Mouse (Mus musculus): ENCODE results near the gene Sash1.

Sash1 gene

DNA sequence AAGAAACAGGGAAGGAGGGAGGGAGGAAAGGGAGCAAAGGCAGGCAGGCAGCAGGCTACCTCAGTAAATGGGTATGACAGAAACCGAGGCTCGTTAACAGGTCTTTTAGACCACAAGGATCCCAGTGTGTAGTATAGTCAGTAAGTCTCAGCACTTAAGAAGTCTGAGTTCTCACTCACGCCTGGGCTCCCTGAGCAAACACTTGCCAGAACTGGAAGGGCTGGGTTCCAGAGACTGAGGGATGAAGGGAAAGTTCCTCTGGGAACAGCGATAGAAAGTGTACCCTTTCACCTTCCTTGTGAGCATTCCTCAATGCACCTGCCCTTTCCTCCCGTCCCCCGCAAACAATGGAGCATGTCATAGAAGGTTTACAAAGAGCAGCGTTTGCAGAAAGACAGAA is 16.5 kb upstream of the Sash1 start:
- DNase-seq (ENCODE audit: low read depth in 2 of 2, low spot score in 2 of 2) = no peak

DNA sequence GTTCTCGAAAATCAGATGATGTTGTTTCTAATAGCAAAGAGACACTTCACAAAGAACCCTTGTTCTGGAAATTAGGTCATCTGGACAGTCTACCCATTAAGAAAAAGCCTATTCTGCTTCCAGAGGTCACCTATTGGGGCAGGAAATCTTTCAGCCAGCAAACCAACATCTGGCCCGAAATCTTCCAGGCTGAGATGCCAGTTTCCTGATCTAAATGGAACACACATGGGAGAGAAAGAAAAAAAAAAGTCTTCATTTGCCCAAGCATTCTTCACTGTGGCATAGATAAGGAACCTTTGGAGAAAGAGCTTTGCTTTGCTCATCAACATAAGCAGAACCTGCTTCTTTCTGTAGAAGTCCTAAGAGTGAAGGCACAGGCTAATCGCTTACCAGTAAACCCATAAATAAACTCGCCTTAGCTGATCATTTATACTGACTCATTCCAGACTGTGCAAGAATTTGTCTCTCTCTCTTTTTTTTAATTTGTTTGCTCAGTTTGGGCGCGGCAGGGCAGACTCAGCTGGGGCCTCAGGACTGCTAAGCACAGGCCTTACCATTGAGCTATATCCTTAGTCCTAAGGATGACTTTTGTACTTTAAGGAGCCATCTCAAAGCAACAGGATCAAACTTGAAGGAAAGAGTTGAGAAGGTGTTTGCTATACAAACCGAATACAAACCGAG is 13.1 kb upstream of the Sash1 start:
- no peak for DNase-seq (ENCODE audit: low read depth in 2 of 2, low spot score in 2 of 2)

DNA sequence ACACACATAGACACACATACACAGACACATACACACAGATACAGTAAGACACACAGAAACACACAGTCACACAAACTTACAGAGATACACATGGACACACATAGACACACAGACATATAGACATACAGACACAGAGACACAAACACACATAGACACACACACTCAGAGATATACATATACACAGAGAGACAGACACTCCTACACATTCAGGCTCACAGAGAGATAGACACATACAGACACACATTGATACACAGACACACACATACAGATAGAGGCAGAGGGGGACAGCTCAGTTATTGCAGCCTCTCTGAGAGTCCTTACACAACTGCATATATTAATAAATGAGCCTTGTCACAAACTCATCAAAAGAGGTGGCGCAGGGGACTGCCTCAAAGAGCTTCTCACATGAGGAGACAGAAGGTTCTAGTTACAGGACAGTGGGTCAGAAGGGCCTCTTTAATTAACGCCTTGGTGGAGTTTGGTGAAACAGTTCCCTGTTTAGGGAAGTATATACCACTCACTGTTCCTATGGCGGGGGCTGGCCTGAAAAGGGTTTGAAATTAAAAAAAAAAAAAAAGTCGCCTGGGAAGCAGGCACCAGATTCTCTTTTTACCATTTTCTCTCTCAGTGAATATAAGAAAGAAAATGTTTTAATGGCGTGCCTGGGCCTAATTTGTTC is 12.4 kb upstream of the Sash1 start:
- DNase-seq (ENCODE audit: low read depth in 2 of 2, low spot score in 2 of 2) = no peak

DNA sequence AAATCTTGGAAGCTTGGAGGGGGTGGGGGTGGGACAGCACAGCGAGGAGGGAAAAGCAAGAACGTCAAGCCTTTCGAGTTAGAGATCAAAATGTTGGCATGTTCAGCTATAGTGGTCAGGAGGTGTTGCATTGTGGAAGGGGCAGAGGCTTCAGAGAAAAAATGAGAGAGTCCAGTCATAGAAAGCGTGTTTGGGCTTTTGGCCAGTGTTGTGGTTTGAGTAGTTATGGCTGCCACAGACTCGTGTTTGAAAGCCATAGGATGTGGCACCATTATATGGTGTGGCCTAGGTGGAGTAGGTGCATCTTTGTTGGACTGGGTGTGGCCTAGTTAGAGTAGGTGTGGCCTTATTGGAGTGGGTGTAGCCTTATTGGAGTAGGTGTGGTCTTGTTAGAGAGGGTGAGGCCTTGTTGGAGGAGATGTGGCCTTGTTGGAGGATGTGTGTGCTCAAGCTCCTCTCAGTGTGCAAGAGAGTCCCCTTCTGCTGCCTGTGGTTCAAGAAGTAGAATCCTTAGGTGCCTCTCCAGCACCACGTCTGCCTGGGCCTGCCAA is 9.2 kb upstream of the Sash1 start:
- no peak for DNase-seq (ENCODE audit: low read depth in 2 of 2, low spot score in 2 of 2)

DNA sequence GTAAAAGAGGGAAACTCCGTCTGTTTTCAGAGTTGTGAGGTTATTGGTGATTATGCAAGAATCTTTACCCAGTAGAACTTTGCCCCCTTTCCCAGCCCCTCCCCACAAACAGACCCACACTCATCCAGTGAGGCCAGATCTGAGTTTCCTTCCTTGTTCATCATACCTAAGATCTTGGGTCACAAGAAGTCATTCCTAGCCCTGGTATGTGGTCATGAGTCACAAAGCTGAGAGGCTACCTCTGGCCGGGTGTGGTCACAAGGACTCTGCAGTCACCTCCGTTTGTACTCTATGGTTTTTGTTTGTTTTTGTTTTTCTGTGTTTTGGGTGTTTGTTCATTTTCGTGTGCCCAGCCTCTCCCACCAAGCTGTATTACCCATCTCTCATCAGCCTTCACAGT is 4.6 kb upstream of the Sash1 start:
- DNase-seq (ENCODE audit: low read depth in 2 of 2, low spot score in 2 of 2) = no peak

DNA sequence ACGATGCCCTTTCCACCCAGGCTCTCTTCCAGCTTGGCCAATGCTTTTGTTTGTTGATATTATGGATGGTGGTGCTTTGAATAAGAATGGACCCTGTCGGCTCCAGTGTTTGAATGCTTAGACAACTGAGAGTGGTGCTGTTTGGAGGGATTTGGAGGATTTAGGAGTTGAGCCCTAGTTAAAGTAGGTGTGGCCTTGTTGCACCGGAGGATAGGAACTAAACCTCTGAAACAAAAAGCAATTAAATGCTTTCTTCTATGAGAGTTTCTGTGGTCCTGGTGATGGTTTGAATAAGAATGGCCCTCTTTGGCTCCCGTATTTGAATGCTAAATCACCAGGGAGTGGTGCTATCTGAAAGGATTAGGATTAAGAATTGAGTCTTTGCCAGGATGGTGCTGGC is 3.5 kb upstream of the Sash1 start:
- DNase-seq (ENCODE audit: low read depth in 2 of 2, low spot score in 2 of 2) = no peak

DNA sequence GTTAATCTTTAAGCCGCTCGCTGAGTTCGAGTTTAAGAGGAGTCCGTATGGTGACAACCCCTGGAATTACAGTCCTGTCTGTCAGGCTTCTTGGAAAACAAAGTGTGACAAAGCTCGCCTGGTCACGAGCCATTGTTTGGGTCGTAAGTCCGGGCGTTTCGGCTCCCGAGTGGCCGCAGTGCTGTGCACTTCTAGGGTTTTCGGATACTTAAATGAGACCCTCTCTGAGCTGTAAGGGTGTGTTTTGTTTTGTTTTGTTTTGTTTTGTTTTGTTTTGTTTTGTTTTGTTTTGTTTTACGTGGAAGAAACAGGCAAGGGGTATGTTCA is 621 bp upstream of the Sash1 start:
- DNase-seq (ENCODE audit: low read depth in 2 of 2, low spot score in 2 of 2) = no peak

DNA sequence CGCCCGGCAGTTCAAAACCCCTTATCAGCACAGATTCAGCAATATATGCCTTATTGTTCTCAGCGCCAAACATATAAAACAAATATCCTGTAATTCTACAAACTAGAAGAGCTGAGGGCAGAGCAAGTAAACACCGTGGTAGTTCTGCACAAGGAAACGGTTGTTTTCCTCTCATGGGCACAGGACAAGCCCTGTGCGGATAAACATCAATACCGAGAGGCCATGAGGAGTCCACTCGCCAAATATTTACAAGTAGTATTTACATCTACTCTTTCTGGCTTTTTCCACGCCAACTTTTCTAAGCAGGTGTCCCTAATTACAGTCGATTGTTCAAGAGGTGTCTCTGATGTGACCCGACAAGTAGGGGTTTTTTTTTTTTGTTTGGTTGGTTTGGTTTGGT is 669 bp downstream of the Sash1 start:
- no peak for DNase-seq (ENCODE audit: low read depth in 2 of 2, low spot score in 2 of 2)

DNA sequence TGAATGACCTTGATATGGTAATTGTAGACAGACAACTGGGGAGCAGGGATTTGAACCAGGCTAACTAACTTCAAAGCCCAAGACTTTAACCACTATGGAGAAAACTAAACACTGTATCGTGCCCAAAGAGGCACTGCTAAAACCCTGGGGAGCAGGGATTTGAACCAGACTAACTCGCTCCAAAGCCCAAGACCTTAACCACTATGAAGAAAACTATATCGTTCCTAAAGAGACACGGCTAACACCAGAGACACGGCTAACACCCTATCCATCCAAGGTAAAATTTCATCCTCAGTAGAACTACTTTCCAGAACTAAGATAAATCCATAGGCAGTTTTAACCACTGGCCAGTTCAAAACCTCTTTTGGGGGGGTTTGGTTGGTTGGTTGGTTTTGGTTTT is 1.3 kb downstream of the Sash1 start:
- no peak for DNase-seq (ENCODE audit: low read depth in 2 of 2, low spot score in 2 of 2)

DNA sequence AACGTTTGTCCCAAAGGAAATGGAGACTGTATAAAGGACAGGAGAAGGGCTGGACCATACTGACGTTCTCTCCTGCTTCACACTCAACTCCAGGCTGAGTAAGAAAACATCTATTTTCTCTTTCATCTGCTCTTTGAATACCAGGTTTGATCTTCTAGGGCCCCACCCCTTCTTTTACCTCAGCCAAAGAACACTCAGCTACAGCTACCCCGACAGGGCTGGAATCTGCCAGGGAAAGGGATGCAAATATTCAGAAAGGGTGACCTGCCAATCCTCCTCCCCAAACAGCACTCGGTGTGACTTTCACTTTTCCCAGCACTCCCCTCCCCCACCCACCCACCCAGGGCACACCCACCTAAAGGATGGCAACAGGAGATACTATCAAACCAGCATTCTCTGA is 2.2 kb downstream of the Sash1 start:
- DNase-seq (ENCODE audit: low read depth in 2 of 2, low spot score in 2 of 2) = no peak

DNA sequence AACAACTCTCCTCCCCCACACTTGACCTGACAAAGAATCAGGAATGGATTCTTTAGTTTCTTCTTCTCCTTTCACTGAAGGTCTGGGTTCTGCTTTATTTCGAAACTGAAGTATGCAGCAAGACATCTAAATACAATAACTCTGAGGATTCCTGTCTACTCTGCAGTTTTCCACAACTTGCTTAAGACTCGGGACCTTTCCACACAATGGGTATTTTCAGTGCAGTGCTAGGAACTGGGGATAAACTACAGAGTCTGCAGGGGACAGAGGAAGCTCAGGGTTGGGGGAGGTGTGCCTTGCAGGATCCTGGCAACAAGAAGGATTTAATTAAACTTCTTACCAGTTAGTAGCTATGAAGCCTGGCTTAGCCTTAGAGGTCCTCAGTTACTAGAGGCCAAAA is 4.1 kb downstream of the Sash1 start:
- DNase-seq (ENCODE audit: low read depth in 2 of 2, low spot score in 2 of 2) = no peak

DNA sequence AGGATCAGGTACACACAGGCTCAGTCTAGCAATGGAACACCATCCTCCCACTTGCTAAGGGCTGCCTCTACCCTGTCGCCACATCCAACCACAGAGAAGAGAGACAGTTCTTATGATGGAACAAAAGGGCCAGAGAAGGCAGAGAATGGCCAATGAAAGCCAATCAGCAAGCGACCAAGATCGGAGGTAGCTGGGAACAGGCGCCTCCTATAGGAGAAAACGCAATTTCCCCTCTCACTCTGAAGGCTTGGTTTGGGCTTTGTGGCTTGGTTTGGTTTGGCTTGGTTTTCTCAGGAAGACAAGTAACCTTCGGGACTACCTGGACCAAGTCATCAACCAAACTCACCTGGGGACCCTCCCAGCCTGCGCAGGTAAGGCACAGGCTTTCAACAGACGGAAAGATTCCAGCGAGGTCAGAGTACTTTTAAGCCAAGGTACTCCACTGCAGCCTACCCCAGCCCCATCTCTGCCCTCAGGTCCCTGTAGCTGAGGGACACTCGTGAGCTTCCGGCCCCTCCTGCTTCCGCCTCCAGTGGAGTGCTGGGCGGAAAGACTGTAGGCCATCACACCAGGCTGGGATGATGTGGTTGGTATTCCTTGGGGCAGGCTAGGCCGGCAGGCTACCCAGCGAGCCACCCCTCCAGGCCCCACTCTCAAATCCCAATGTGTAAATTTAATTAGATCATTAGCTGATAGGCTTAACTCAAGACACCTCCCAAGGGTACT is 4.8 kb downstream of the Sash1 start:
- DNase-seq (ENCODE audit: low read depth in 2 of 2, low spot score in 2 of 2) = no peak

DNA sequence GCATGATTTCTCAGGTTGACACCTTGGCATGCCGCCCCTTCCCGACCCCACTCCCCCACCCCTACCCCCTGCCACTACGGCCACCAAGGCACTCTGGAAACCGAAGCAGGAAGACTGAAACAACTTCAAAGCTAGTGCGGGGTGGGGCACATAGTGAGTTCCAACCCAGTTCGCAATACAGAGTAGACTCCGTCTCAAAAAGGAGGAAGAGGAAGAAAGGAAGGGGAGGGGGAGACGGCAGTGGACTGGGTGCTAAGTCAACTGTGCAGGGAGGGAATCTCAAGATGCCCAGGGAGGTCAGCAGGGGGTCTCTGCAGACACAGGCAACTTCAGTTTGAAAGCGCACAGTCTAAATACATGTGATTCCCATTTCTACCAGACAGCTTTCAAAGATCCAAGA is 7.0 kb downstream of the Sash1 start:
- no peak for DNase-seq (ENCODE audit: low read depth in 2 of 2, low spot score in 2 of 2)

DNA sequence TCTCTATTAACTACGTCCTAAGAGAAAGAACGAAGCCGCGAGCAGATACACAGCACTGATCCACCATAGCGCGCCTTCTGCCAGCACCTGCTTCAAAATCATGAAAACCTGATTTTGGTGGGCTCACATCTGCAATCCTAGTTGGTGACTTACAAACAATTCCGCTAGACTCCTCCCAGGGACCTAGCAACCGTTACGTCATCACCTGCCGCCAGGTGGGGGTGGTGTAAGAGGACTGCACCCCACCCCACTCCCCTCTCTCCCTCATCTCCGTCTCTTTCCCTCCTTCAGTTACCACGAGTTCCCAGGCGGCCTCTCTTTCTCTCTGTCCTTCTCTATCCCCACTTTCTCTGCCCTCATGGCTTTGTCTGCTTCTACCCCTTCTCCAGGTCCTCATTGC is 7.5 kb downstream of the Sash1 start:
- no peak for DNase-seq (ENCODE audit: low read depth in 2 of 2, low spot score in 2 of 2)

DNA sequence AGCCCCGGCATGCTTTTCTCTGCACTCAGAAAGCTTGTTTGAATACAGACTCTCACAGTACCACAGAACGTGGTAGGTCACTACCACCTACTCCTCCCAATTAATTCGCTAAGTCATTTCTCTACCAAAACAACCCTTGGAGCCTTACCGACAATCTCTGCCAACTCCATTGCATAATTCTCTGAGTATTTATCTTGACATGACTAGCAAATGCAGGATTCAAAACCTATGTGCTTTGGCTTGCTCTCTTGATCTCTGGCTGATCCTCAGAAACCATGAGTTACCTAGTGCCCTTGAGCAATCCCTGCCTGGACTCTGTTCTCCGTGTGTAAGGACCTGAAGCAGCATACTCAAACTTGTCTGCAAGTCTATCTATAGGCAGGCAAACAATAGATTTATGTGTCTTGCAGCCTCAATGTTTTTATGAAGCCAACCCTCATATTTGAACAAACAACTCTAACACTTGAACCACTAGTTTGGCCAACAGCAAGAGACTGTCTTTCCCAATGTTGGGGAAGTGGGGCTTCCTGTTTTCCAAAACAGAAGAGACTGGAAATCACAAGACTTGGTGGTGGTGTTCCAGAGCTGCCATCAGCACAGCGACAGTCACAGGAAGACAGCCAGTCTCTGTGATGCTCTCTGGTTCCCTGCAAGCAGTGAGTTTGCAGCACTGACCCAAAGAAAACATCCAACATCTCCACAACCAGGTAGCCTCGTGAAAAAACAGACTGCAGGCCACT is 12.1 kb downstream of the Sash1 start:
- DNase-seq (ENCODE audit: low read depth in 2 of 2, low spot score in 2 of 2) = no peak

DNA sequence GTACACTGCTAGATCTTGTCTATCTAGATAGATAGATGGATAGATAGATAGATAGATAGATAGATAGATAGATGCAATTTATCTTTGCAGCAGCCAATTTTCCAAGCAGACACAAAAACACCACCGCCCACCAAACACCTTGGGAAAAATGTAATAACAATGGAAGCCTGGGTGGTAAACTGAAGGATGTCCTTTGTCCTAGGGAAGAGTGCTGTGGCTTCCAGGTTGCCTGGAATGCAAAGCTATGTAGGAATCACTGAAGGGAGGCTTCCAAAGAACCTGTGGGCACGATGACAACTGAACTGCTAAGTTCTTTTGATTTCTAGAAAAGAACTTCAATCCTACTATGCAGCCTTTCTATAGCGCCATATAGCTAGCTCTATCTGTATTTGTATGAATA is 13.1 kb downstream of the Sash1 start:
- no peak for DNase-seq (ENCODE audit: low read depth in 2 of 2, low spot score in 2 of 2)

DNA sequence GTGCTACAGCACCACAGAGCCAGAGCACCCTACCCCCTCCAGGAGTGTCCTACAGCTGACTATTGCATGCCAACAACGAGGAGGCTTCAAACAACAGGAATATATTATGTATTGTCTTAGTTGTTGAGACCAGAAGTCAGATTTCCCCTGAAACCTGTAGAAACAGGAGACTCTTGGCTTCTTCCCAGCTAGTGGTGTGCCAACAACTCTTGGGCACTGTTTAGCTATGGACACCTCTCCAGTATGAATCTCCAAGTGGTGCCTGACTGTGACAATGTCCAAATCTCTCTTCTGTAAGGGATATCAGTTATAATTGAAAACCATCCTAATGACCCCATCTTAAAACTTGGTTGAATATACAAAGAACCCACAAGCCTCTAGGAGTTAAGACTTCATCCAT is 13.9 kb downstream of the Sash1 start:
- DNase-seq (ENCODE audit: low read depth in 2 of 2, low spot score in 2 of 2) = no peak

DNA sequence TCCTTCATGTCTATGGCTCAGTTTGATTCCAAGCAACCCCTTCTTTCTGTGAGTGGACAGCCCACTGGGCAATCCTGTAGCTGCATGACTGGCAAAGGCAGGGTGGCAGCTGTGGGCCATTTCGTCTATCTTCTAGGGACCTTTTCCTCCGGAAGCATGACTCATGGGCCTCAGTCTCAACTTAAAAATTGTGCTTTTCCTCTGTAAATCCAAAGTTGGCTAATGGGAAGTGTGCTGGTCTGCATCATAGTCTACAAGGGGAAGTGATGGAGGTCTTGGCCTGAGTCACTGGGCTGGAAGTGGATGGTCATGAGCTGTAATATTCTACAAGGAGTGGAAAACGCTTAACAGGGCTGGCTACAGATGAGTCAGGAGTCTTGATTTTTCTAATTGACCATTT is 15.5 kb downstream of the Sash1 start:
- DNase-seq (ENCODE audit: low read depth in 2 of 2, low spot score in 2 of 2) = no peak

DNA sequence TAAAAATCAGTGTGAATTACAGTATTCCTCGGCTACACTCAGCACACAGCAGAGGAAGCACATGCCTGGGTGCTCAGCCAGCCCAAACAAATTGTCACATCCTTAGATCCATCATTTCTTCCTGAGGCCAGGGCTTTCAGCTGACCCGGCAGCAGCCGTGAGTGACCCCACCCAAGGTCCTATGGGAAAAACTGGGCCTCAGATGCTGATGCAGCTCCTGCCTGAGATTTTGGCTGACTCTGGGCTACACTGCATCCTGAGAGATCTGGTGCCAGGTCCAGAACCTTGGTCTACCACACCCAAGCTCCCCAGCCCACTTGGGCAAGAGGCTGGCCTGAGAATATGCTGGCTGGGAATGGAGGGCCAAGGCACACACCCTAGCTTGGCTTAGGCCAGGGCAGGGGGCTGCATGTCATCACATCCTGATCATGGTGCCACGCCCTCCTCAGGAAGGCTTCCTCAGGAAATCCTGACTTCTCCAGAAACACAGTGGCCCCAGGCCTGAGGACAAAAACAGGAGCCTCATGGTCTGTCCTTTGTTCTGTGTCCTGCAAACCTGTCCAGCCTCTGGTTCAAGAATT is 19.7 kb downstream of the Sash1 start:
- no peak for DNase-seq (ENCODE audit: low read depth in 2 of 2, low spot score in 2 of 2)

DNA sequence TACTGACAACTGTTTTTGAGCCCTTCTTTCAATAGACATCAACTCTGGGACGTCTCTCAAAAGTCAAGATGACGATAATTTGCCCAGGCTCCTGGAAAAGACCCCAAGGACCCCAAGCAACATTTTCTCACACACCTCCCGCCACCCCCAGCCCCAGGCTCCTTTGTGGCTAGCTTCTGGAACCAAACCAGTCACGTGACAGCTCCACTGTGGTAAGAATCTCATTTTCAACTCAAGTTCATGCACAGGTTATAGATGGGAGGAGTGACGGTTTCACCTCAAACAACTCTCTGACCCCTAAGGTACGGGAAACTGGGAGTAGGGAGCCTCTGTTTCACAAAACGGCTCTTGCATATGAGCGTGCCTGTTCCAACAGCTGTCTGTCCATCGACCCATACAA is 25.2 kb downstream of the Sash1 start:
- no peak for DNase-seq (ENCODE audit: low read depth in 2 of 2, low spot score in 2 of 2)

DNA sequence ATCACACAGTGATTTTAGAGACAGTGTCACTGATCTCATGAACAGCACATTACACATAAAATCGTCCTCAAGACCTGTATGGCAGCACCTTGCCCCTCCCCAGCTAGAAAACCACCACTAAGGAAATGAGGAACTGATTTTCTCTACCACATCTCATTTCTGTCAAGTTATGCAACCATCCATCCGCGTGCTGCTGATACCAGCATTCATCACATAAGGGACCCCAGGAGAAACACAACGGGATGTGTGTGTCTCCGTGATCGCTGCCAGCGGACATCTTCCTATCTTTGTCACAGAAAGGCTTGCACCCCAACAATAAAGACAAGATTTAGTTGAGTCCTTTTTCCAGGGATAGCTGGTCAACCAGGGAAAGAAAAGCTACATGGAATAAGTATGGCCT is 27.2 kb downstream of the Sash1 start:
- no peak for DNase-seq (ENCODE audit: low read depth in 2 of 2, low spot score in 2 of 2)
